Mouse (Mus musculus) kidney, postnatal 14 days (tissue): ENCODE data around the gene Dcps.

Experiments
- DNase-seq: peaks from one replicate; pipeline ENCODE4 v3.0.0; 2022; ENCODE audit warnings: mixed read lengths

Gene Dcps

GRCm38 (mm10) chr9:35108066-35108465 lies 67.8 kb downstream of the Dcps start:
- no peak for DNase-seq

- DNase-seq = no peak
Observed at GRCm38 (mm10) chr9:35107396-35107795, 68.5 kb downstream of the Dcps start.

GRCm38 (mm10) chr9:35105884-35106880 lies 69.7 kb downstream of the Dcps start:
- DNase-seq = no peak

- DNase-seq = no peak
Observed at GRCm38 (mm10) chr9:35105438-35105837, 70.4 kb downstream of the Dcps start.

GRCm38 (mm10) chr9:35104711-35105110 lies 71.2 kb downstream of the Dcps start:
- DNase-seq = no peak

- DNase-seq = no peak
Observed at GRCm38 (mm10) chr9:35098762-35099161, 77.1 kb downstream of the Dcps start.

- no peak for DNase-seq
Observed at GRCm38 (mm10) chr9:35097901-35098300, 78.0 kb downstream of the Dcps start.

- DNase-seq = no peak
Observed at GRCm38 (mm10) chr9:35095726-35096125, 80.1 kb downstream of the Dcps start.

GRCm38 (mm10) chr9:35093350-35093749 lies 82.5 kb downstream of the Dcps start:
- no peak for DNase-seq

- no peak for DNase-seq
Observed at GRCm38 (mm10) chr9:35092904-35093303, 83.0 kb downstream of the Dcps start.
